Mouse (Mus musculus): Measurements from ENCODE around the gene Yeats4.
"Not testable (repeated sequence)": the region's sequence is repeated elsewhere in the genome, so short reads cannot be mapped to it uniquely, and the experiment has no call there.

Yeats4 gene

GRCm38 (mm10) chr10:117224102-117224990, at the start of gene Yeats4:
Gene Yeats4 (minus strand): TSS chr10:117224507.
- DNase-seq (ENCODE audit: low spot score in 2 of 2): peak; percentile 95 to 96

GRCm38 (mm10) chr10:117272023-117272422, 47.7 kb upstream of the Yeats4 start:
- no peak for DNase-seq (ENCODE audit: low spot score in 2 of 2)

DNA sequence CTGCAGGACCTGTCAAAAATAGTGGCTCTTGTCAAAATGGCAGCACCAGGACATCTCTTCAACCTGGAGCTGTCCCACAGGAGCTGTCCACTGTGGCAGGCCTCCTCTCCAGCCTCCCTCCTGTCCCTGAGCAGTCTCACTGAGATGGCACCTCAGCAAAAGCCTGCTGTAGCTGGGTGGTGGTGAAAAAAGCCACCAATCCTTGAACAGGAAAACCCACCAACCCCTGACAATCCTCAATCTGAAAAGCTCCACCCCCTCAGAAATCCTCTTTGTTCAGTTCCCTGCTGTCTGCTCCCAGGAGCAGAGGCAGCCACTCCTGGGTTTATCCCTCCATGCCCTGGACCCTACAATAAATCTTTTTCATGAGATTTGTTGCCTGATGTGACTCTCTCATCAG, 35.6 kb upstream of the Yeats4 start:
- DNase-seq (ENCODE audit: low spot score in 2 of 2): no peak

DNA sequence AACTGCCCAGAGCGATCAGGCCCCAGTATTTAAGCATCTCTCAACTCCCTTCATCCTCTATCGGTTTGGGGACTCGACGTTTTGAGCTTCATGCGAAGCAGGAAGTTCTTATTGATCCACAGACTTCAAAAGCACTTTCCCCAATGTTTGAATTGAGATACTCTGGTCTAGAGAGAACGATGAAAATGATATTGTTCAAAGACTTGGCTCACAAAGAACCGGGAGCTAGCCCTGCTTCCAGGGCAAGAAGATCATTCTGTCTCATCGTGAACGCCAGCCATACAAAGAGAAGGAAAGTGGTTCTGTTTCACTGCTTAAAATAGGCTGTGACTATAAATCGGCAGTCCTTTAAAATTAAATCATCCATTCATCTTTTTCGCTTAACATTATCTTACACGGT, 14.3 kb upstream of the Yeats4 start, which contains the start of gene 9530003J23Rik:
Gene 9530003J23Rik (minus strand): TSS at position 101 of the 400 bp plus-strand sequence.
- DNase-seq (ENCODE audit: low spot score in 2 of 2): no peak

- no peak for DNase-seq (ENCODE audit: low spot score in 2 of 2)
Observed at GRCm38 (mm10) chr10:117235866-117236265, 11.6 kb upstream of the Yeats4 start.

DNA sequence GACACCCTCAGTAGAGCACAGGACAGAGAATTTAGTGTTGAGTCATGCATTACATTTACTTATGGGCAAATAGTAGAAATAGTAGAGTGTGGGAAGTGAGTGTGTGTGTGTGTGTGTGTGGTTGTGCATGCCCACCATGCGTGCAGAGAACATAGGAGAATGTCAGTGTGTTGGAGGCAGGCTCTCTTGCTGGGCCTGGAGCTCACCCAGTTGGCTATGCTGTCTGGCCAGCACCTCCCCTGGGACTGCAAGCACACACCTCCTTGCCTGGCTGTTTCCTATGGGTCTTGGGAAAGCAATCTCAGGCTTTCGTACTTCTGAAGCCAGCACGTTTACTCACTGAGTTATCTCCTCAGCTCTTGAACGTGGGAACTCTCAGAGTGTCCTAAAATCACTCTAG, 10.5 kb upstream of the Yeats4 start:
- no peak for DNase-seq (ENCODE audit: low spot score in 2 of 2)

- no peak for DNase-seq (ENCODE audit: low spot score in 2 of 2)
Observed at GRCm38 (mm10) chr10:117229826-117230225, 5.5 kb upstream of the Yeats4 start.

GRCm38 (mm10) chr10:117226002-117226401, 1.7 kb upstream of the Yeats4 start:
- DNase-seq (ENCODE audit: low spot score in 2 of 2): no peak

GRCm38 (mm10) chr10:117225094-117225493, 787 bp upstream of the Yeats4 start:
- DNase-seq (ENCODE audit: low spot score in 2 of 2): no peak

DNA sequence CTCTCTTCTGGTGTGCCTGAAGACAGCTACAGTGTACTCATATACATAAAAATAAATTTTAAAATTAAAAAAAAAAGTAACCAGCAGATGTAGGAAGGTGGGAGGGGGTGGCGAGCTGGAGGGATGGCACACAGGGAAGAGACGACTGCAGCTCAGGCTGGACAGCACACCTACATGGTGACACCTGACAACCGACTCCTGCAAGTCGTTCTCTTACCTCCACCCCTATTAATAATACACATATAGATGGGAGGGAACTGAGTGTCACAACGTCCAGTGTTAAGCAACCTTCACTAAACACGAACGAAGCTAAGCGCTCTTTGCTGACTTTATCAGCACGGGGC, 577 bp downstream of the Yeats4 start:
- DNase-seq (ENCODE audit: low spot score in 2 of 2): no peak

DNA sequence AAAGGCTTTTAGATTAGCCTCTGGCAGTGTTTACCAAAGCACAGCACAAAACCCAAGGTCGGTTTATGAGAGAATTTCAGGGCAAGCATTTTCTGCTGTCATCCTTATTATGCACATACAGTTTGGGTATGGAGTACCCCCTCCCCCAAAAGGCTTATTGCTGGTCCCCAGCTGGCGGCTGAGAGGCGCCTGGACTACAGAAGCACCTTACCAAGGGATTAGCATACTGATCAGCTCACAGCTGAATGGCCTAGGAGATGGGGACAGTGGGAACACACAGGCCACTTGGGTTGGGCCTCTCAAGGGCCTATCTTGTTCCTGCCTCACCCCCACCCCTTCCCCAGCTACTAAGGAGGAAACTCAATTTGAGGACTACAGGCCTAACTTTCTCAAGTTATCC, 1.5 kb downstream of the Yeats4 start:
- DNase-seq (ENCODE audit: low spot score in 2 of 2): no peak

DNA sequence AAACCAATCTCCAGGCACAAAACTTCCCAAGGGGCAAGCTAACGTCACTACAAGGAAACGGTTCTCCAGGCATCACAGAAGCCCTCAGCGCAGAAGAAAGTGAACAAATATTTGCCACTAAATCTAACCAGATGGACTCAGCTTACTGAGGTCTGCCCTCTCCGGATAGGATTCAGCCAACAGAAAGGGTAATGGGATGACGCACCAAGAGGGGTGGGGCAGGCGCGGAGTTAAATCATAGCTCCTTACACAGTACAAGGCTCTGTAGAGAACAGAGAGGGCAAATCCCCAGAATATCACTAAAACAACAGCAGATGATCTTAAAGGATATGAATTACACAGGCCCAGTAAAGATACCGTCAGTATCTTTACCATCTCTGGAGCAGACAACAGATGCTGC, 6.0 kb downstream of the Yeats4 start:
- no peak for DNase-seq (ENCODE audit: low spot score in 2 of 2)

- DNase-seq (ENCODE audit: low spot score in 2 of 2): no peak
Observed at GRCm38 (mm10) chr10:117217246-117217840, 7.0 kb downstream of the Yeats4 start.

GRCm38 (mm10) chr10:117216793-117217192, 7.5 kb downstream of the Yeats4 start:
- DNase-seq (ENCODE audit: low spot score in 2 of 2): peak in 1 of 2 experiments; percentile 70

DNA sequence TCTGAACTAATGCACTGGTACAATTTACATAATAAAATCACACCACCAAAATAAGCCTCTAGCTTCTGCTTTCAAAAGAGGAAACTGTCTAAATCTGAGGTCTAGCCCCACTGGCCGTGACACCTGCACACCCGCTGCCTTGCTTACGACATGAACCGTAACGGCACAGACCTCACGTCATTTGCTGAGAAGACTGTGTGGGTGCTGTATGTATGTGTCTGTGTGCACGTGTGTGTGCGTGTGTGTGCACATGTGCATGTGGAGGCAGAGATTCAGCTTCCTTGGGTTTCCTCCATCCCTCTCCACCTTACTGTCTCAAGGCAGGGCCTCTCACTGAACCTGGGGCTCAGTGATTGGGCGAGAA, 8.2 kb downstream of the Yeats4 start:
- DNase-seq (ENCODE audit: low spot score in 2 of 2): no peak

- no peak for DNase-seq (ENCODE audit: low spot score in 2 of 2)
Observed at GRCm38 (mm10) chr10:117215409-117216131, 8.7 kb downstream of the Yeats4 start.

- DNase-seq (ENCODE audit: low spot score in 2 of 2): no peak
Observed at GRCm38 (mm10) chr10:117211023-117211422, 13.3 kb downstream of the Yeats4 start.

GRCm38 (mm10) chr10:117209469-117209938, 14.8 kb downstream of the Yeats4 start:
- DNase-seq (ENCODE audit: low spot score in 2 of 2): peak; percentile 52 to 59

- DNase-seq (ENCODE audit: low spot score in 2 of 2): not testable (repeated sequence)
Observed at GRCm38 (mm10) chr10:117208787-117209186, 15.5 kb downstream of the Yeats4 start.

DNA sequence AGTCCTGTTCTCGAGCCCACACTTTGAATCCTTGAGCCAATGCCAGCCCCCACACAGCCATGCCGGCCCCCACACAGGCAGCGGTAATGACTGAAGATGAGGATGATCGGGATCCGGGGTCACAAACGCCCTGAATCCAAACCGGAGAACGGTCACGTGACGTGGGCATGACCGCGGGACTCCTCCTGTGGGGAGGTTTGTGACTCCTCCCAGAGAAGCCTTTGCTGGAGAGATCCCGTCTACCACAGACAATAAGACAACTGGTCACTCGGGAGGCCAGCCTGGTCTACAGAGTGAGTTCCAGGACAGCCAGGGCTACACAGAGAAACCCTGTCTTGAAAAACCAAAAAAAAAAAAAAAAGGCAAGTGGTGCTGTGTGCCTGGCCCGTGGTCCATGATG, 16.1 kb downstream of the Yeats4 start:
- DNase-seq (ENCODE audit: low spot score in 2 of 2): no peak

DNA sequence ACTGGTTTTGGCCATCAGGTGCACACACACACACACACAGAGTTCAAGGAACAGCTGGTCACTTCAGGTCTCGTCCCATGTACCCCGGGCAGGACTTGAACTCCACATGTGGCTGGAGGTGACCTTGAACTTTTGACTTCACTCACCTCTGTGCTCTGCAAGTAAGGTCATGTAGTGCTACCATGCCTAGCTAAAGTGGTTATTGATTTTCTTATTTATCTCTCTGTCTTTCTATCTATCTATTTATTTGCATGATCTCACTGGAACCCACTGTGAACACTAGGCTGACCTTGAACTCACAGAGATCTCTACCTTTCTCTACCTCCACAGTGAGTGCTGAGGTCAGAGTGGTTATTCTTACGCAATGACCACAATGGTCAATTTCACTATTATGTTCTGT, 18.2 kb downstream of the Yeats4 start:
- DNase-seq (ENCODE audit: low spot score in 2 of 2): no peak

GRCm38 (mm10) chr10:117203558-117203981, 20.7 kb downstream of the Yeats4 start:
- DNase-seq (ENCODE audit: low spot score in 2 of 2): no peak
